Mouse (Mus musculus) liver, embryonic 13.5 days (tissue): Measurements from ENCODE around the gene Asap3. TPM values are rescaled to one million over a fixed set of nuclear protein-coding genes. Genes with fewer than 3 reads are reported as not detected.

ENCODE experiments used
- ATAC-seq: fragments of 200-750 bp; cut with Nextera tagmentation; 2 replicates; pipeline ENCODE4 v1.8.0; 2017; ENCODE audit warnings: low read depth, mild to moderate bottlenecking, moderate number of reproducible peaks, moderate library complexity
- DNase-seq: peaks from one replicate; pipeline ENCODE4 v3.0.0; 2022
- H3K27ac ChIP-seq: fragments of 300-500 bp; sonication (generic); 2 replicates; pipeline ENCODE4 v1.5.1; 2015; ENCODE audit warnings: moderate library complexity, mild to moderate bottlenecking, inconsistent platforms
- H3K27me3 ChIP-seq: fragments of 300-500 bp; sonication (generic); 2 replicates; pipeline ENCODE4 v1.6.1; 2015; ENCODE audit warnings: mild to moderate bottlenecking, inconsistent platforms
- H3K36me3 ChIP-seq: fragments of 300-500 bp; sonication (generic); 2 replicates; pipeline ENCODE4 v1.6.1; 2015; ENCODE audit warnings: mild to moderate bottlenecking, inconsistent platforms
- H3K4me1 ChIP-seq: fragments of 300-500 bp; sonication (generic); replicated peaks from 2 replicates; pipeline ENCODE4 v1.6.1; 2015; ENCODE audit warnings: inconsistent platforms
- H3K4me2 ChIP-seq: fragments of 300-500 bp; sonication (generic); 2 replicates; pipeline ENCODE4 v1.6.1; 2015; ENCODE audit warnings: inconsistent platforms, mild to moderate bottlenecking, moderate library complexity
- H3K4me3 ChIP-seq: fragments of 300-500 bp; sonication (generic); replicated peaks from 2 replicates; pipeline ENCODE4 v1.5.1; 2015; ENCODE audit warnings: mild to moderate bottlenecking, inconsistent platforms
- H3K9ac ChIP-seq: fragments of 300-500 bp; sonication (generic); 2 replicates; pipeline ENCODE4 v1.6.1; 2015; ENCODE audit warnings: mild to moderate bottlenecking, inconsistent platforms
- H3K9me3 ChIP-seq: fragments of 300-500 bp; sonication (generic); replicated peaks from 2 replicates; pipeline ENCODE4 v1.6.1; 2016; ENCODE audit warnings: inconsistent platforms
- WGBS: fragments of 180-500 bp; shearing (Covaris S2); methylation state at CpG from one replicate; pipeline ENCODE4 v1.1.7; 2015; ENCODE audit not compliant: insufficient replicate concordance; 5-methylcytosine and 5-hydroxymethylcytosine counted together
- polyA plus RNA-seq: library from polyadenylated mRNA; unstranded; fragments of >200 nt; fragmentation: Nextera tagmentation; extraction: Ambion mirVana; gene quantifications from 2 replicates; pipeline ENCODE4 v1.2.1, GENCODE M21; 2015

The Asap3 gene
- polyA plus RNA-seq, 1 experiment from 2014 or later, result 1.1 TPM

DNA sequence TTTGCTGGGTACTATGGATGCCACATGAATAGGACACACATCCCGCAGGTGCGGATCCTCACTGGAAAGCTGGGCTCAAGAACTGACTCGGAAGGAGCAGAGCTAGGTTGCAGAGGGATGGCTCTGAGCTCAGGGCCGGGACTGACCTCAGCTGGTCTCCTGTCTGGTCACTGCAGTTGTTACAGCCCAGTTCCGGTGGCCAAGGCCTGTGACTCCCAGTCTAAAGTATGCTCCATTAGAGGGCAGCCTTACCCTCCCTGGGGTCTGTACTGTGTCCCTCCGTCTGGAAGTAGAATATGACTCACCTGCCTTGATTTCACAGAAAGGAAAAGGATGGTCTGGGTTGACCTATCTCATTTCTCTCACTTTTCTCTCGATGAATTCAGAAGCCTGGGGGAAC is 38.0 kb downstream of the Asap3 start:
- Histone ChIP-seq H3K4me2 (no peak overlapping the region), H3K9ac (no peak overlapping the region), H3K27ac (no peak overlapping the region), H3K4me3 (no peak overlapping the region), H3K36me3 (no peaks in the 10 kb centered on the region), H3K27me3 (peaks cover 96% of the 10 kb centered on the region), H3K9me3 (no peaks in the 10 kb centered on the region), H3K4me1 (peaks cover 21% of the 10 kb centered on the region)
- ATAC-seq (no peak), DNase-seq (no peak)
- 44% methylated on average over 7 of the region's 7 CpGs for WGBS

DNA sequence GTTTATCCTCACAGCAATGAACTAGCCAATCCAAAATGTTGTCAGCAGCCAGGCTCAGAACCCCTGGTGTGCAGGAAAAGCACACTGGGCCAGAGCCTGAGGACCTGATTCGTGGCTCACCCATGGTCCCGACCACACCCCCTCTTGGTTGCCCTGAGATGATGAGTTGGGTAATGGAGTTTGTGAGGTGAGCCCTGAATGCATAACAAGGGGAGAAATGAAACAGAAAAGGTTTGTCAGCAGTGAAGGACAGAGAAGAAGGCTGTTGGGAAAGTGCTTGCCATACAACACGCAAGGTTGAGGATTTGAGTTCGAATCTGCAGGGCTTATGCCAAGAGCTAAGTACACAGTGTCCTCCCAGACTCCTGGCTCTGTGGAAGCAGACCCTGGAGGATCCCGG is 39.5 kb downstream of the Asap3 start:
- ATAC-seq (no peak), DNase-seq (no peak)
- H3K9me3 ChIP-seq, result no peaks in the 10 kb centered on the region
- no peak overlapping the region for H3K4me2 ChIP-seq
- 19% methylated on average over 5 of the region's 5 CpGs for WGBS
- H3K27me3 ChIP-seq, result peaks cover 97% of the 10 kb centered on the region
- H3K36me3 ChIP-seq, result no peaks in the 10 kb centered on the region
- no peak overlapping the region for H3K27ac ChIP-seq
- peaks cover 30% of the 10 kb centered on the region for H3K4me1 ChIP-seq
- no peak overlapping the region for H3K4me3 ChIP-seq
- H3K9ac ChIP-seq, result no peak overlapping the region

DNA sequence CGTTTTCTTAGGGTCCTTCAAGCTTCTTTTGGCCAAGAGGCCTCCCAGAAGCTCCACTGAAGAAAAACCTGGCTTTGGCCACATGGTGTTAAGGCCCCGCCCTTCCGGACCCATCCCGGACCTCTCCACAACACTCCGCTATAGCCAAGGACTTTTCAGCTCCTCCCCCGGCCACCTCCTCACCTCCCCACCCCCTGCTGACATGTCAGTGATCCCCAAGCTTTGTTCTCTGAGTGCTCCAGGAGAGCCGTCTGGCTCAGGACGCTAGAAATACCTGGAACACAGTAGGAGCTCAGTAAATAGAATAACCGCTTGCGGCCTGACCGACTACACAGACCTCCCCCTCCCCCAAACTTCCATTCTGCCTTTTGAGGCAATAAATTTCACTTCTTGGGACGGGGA is 40.4 kb downstream of the Asap3 start:
- Histone ChIP-seq H3K9ac (no peak overlapping the region), H3K27me3 (peaks cover 95% of the 10 kb centered on the region), H3K4me1 (peaks cover 30% of the 10 kb centered on the region), H3K27ac (no peak overlapping the region), H3K9me3 (no peaks in the 10 kb centered on the region), H3K4me3 (no peak overlapping the region), H3K4me2 (peak overlapping the region; percentile 26), H3K36me3 (no peaks in the 10 kb centered on the region)
- DNase-seq (no peak), ATAC-seq (no peak)
- WGBS, result 2% methylated on average over 12 of the region's 12 CpGs

DNA sequence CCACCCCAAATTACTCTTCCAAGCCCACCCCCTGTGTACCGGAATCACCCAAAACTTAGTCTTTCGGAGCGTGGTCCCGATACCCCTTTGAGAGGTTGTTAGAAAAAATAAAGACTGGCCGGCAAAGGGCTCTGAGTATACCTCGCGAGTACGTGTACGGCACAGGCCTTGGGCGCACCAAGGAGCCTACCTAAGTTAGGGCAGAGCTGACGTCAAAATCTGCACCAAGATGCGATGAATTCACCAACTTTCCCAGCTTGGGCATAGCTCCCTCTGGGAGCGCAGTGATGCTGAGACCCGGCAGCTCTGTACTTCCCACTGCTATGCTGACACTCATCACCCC is 41.2 kb downstream of the Asap3 start:
- Histone ChIP-seq H3K36me3 (no peaks in the 10 kb centered on the region), H3K27me3 (peaks cover 96% of the 10 kb centered on the region), H3K4me1 (peaks cover 30% of the 10 kb centered on the region), H3K4me2 (peak overlapping the region; percentile 61), H3K27ac (no peak overlapping the region), H3K9me3 (no peaks in the 10 kb centered on the region), H3K4me3 (peak overlapping the region; percentile 57), H3K9ac (no peak overlapping the region)
- WGBS, result 2% methylated on average over 14 of the region's 14 CpGs
- DNase-seq (no peak), ATAC-seq (no peak)

DNA sequence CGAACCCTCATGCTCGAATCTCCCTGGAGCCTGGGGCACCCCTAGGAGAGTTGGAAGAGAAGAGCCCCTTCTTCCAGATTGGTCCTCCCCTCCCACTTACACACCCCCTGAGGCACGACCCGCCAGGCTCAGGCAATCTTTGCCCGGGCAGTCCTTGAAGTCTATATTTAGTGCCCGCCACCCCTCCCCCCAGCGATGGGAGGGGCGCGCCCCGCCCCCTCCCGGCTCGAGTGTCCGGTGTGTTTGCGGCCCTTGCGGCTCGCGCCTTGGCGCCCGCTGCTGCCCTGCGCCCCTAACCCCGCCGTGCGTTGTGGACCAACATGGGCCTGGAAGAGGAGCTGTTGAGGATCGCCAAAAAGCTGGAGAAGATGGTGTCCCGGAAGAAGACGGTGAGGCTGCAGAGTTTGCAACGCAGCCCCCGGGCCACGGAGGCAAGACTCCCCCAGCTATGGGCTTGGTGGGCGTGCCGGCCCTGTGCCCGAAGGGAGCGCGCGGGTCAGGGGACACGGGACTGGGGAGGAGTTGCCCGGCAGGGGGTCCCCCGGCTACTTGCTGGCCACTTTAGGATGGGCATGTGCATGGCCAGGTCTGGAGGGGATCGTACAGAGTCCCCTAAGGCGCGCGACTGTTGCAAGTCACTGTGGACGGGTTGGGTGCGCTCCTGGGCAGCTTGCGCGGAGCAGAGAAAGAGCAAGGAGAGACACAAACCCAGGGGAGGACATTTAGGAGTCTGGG is 41.7 kb downstream of the Asap3 start, which contains the start of gene Tcea3:
Tcea3 (plus strand) TSS at position 1 of the 735 bp plus-strand sequence.
- Histone ChIP-seq H3K9ac (peak within 1 kb of the TSS; percentile 5), H3K27me3 (peaks cover 95% of the 10 kb centered on the region), H3K36me3 (no peaks in the 10 kb centered on the region), H3K9me3 (no peaks in the 10 kb centered on the region), H3K4me3 (peak within 1 kb of the TSS; percentile 57), H3K27ac (no peak within 1 kb of the TSS; the same call in 1 of the 2 replicates), H3K4me1 (peaks cover 30% of the 10 kb centered on the region), H3K4me2 (peak within 1 kb of the TSS; percentile 61)
- DNase-seq (no peak), ATAC-seq (peak; percentile 13; the same call in 1 of the 2 replicates)
- 2% methylated on average over 46 of the region's 46 CpGs for WGBS

- Histone ChIP-seq H3K4me1 (peaks cover 30% of the 10 kb centered on the region), H3K27me3 (peaks cover 90% of the 10 kb centered on the region), H3K9me3 (no peaks in the 10 kb centered on the region), H3K36me3 (no peaks in the 10 kb centered on the region), H3K4me3 (peak overlapping the region; percentile 57), H3K9ac (peak overlapping the region; percentile 5), H3K4me2 (peak overlapping the region; percentile 61), H3K27ac (no peak overlapping the region)
- ATAC-seq (no peak), DNase-seq (no peak)
- WGBS, result 1% methylated on average over 37 of the region's 37 CpGs
Measured at GRCm38 (mm10) chr4:136248464-136249331, 42.5 kb downstream of the Asap3 start.

DNA sequence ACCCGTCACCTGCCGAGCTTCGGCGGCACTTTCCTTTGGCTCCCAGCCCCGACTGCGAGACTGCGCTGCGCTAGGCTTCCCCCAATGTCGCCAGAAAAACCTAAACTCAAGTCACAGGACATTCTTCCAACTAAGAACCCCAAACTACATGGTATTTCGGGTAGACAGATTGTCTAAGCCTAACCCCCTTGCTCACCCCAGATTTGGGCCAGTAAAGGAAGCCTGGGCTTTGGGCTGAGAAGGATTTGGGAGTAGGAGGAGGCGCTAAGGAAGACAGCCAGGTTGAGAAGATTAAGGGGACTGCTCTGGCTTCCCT is 43.1 kb downstream of the Asap3 start:
- WGBS, result 4% methylated on average over 11 of the region's 11 CpGs
- no peak overlapping the region for H3K9ac ChIP-seq
- peaks cover 85% of the 10 kb centered on the region for H3K27me3 ChIP-seq
- no peaks in the 10 kb centered on the region for H3K36me3 ChIP-seq
- DNase-seq (no peak), ATAC-seq (no peak)
- H3K4me1 ChIP-seq, result peaks cover 30% of the 10 kb centered on the region
- H3K9me3 ChIP-seq, result no peaks in the 10 kb centered on the region
- peak overlapping the region; percentile 61 for H3K4me2 ChIP-seq
- H3K27ac ChIP-seq, result no peak overlapping the region
- H3K4me3 ChIP-seq, result peak overlapping the region; percentile 57; the same call in 1 of the 2 replicates

DNA sequence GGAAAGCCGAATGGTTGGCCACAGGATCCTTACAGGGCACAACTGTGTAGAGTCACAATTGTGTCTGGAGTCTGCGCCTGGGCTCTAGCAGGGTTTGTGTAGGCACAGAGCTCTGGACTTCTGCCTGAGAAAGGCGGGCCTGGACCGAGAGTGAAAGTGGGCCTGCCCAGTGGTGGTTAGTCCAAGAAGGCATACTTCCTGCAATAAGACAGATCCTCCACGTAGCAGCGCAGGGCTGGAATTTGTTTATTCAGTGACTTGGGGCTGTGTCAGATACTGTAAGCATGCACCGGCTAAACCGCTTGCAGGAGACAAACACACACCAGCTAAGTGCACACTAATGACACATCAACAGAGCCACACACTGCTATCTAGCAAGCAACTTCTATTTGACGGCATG is 43.6 kb downstream of the Asap3 start:
- peak overlapping the region; percentile 61; the same call in 1 of the 2 replicates for H3K4me2 ChIP-seq
- no peak overlapping the region for H3K27ac ChIP-seq
- DNase-seq (no peak), ATAC-seq (no peak)
- H3K27me3 ChIP-seq, result peaks cover 80% of the 10 kb centered on the region
- H3K9ac ChIP-seq, result no peak overlapping the region
- WGBS, result 23% methylated on average over 9 of the region's 9 CpGs
- H3K9me3 ChIP-seq, result no peaks in the 10 kb centered on the region
- no peaks in the 10 kb centered on the region for H3K36me3 ChIP-seq
- peaks cover 30% of the 10 kb centered on the region for H3K4me1 ChIP-seq
- H3K4me3 ChIP-seq, result no peak overlapping the region

DNA sequence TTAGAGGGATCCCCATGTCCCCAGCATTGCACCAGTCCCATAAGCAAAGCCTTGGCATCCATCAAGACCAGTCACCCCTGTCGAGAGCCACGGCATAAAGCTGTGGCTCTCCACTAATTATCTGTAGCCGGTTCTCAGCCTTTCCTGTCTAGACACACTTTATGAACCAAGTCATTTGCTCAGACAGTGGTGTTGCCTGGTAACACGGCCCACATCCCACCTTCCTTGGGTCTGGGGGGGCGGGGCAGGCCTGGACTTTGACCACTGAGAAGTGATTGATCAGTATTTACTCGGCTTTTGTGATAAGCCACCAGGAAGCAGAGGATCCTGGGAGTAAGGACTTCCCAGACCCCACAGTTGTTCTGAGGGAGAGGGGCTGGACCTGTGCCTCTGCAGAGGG is 49.8 kb downstream of the Asap3 start:
- 23% methylated on average over 6 of the region's 6 CpGs for WGBS
- no peak overlapping the region for H3K27ac ChIP-seq
- ATAC-seq (peak; percentile 23; the same call in 1 of the 2 replicates), DNase-seq (no peak)
- H3K36me3 ChIP-seq, result no peaks in the 10 kb centered on the region
- no peak overlapping the region for H3K4me2 ChIP-seq
- H3K4me1 ChIP-seq, result peaks cover 20% of the 10 kb centered on the region
- H3K4me3 ChIP-seq, result no peak overlapping the region
- peaks cover 35% of the 10 kb centered on the region for H3K27me3 ChIP-seq
- no peaks in the 10 kb centered on the region for H3K9me3 ChIP-seq
- H3K9ac ChIP-seq, result no peak overlapping the region

DNA sequence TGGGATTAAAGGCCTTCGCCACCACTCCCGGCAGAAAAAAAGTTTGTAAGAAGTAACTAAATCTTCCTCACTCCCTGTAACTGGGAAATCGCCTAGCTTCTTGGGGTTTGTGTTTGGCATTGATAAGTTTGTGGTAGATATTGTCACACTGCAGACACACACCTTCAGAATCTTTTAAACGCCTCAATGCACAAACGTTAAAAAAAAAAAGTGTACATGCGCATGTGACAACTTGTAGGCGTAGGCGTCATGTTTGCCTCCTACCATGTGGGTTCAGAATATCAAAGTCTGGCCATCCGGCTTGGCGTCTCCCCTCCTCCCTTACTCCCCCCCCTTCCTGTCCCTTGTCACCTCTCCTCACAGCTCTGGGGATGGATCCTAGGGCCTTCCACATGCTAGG is 50.5 kb downstream of the Asap3 start:
- no peak overlapping the region for H3K27ac ChIP-seq
- peaks cover 20% of the 10 kb centered on the region for H3K4me1 ChIP-seq
- H3K4me2 ChIP-seq, result no peak overlapping the region
- no peak overlapping the region for H3K9ac ChIP-seq
- ATAC-seq (peak; percentile 25; the same call in 1 of the 2 replicates), DNase-seq (no peak)
- H3K36me3 ChIP-seq, result no peaks in the 10 kb centered on the region
- no peak overlapping the region for H3K4me3 ChIP-seq
- H3K27me3 ChIP-seq, result peaks cover 31% of the 10 kb centered on the region
- no peaks in the 10 kb centered on the region for H3K9me3 ChIP-seq
- WGBS, result 19% methylated on average over 10 of the region's 10 CpGs

DNA sequence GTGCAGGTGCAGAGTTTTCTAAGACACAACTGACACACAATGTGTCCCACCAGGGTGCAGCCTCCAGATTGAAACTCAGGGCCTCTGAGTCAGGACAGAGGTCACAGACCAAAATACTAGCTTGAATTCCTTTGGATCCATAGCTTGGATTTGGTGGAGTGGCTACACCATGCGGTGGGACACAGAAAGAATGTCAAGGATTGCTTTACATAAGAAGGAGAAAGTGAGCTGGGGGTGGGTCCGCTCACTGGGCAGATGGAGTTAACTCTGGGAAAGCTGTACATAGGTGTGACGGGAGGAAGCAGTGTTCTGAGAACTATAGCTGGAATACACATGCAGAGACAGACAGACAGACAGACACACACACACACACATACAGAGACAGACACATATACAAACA is 53.8 kb downstream of the Asap3 start:
- no peak overlapping the region for H3K27ac ChIP-seq
- no peaks in the 10 kb centered on the region for H3K9me3 ChIP-seq
- ATAC-seq, result no peak
- no peak for DNase-seq
- no peak overlapping the region for H3K9ac ChIP-seq
- peaks cover 20% of the 10 kb centered on the region for H3K4me1 ChIP-seq
- no peaks in the 10 kb centered on the region for H3K36me3 ChIP-seq
- 63% methylated on average over 3 of the region's 3 CpGs for WGBS
- H3K4me3 ChIP-seq, result no peak overlapping the region
- no peak overlapping the region for H3K4me2 ChIP-seq
- peaks cover 20% of the 10 kb centered on the region for H3K27me3 ChIP-seq
